Mouse (Mus musculus) heart, embryonic 11.5 days (tissue): Measurements from ENCODE around the gene Ctnnd2. TPM values are rescaled to one million over a fixed set of nuclear protein-coding genes. Genes with fewer than 3 reads are reported as not detected.

Experiments
- ATAC-seq: fragments of 200-750 bp; cut with Nextera tagmentation; replicated peaks from 2 replicates; pipeline ENCODE4 v1.8.0; 2017; ENCODE audit warnings: moderate library complexity; ENCODE audit not compliant: insufficient number of reproducible peaks, low FRiP score, low TSS enrichment
- H3K27ac ChIP-seq: fragments of 300-500 bp; sonication (generic); 2 replicates; pipeline ENCODE4 v1.5.1; 2014; ENCODE audit warnings: mild to moderate bottlenecking, low read depth, low read length
- H3K27me3 ChIP-seq: fragments of 300-500 bp; sonication (generic); 2 replicates; pipeline ENCODE4 v1.6.1; 2014; ENCODE audit warnings: mild to moderate bottlenecking, low read length, mixed read lengths; ENCODE audit not compliant: control insufficient read depth, insufficient read depth
- H3K36me3 ChIP-seq: fragments of 300-500 bp; sonication (generic); 2 replicates; pipeline ENCODE4 v1.6.1; 2014; ENCODE audit warnings: mild to moderate bottlenecking, low read length, moderate library complexity, mixed read lengths; ENCODE audit not compliant: control insufficient read depth, insufficient read depth
- H3K4me1 ChIP-seq: fragments of 300-500 bp; sonication (generic); 2 replicates; pipeline ENCODE4 v1.6.1; 2014; ENCODE audit warnings: low read length; ENCODE audit not compliant: control insufficient read depth, insufficient read depth
- H3K4me2 ChIP-seq: fragments of 300-500 bp; sonication (generic); 2 replicates; pipeline ENCODE4 v1.6.1; 2014; ENCODE audit warnings: mild to moderate bottlenecking, moderate library complexity
- H3K4me3 ChIP-seq: fragments of 300-500 bp; sonication (generic); 2 replicates; pipeline ENCODE4 v1.5.1; 2014; ENCODE audit warnings: low read depth, low read length
- H3K9ac ChIP-seq: fragments of 300-500 bp; sonication (generic); 2 replicates; pipeline ENCODE4 v1.6.1; 2014; ENCODE audit warnings: mild to moderate bottlenecking, low read depth, low read length, moderate library complexity
- H3K9me3 ChIP-seq: fragments of 300-500 bp; sonication (generic); replicated peaks from 2 replicates; pipeline ENCODE4 v1.6.1; 2016; ENCODE audit warnings: low read length; ENCODE audit not compliant: control insufficient read depth
- WGBS: fragments of 180-500 bp; shearing (Covaris S2); extraction: QIAGEN DNeasy Blood & Tissue Kit; methylation state at CpG from one replicate; pipeline ENCODE4 v1.1.7; 2014; ENCODE audit not compliant: insufficient replicate concordance; 5-methylcytosine and 5-hydroxymethylcytosine counted together
- polyA plus RNA-seq: library from polyadenylated mRNA; unstranded; fragments of >200 nt; fragmentation: Nextera tagmentation; extraction: Ambion mirVana; gene quantifications from 2 replicates; pipeline ENCODE4 v1.2.1, GENCODE M21; 2014

The Ctnnd2 gene
- polyA plus RNA-seq, 1 experiment from 2014 or later, result 2.1 TPM

- Histone ChIP-seq H3K4me2 (no peak overlapping the region), H3K36me3 (no peaks in the 10 kb centered on the region), H3K27ac (no peak overlapping the region), H3K9me3 (no peaks in the 10 kb centered on the region), H3K4me1 (no peaks in the 10 kb centered on the region), H3K4me3 (no peak overlapping the region), H3K9ac (no peak overlapping the region), H3K27me3 (no peaks in the 10 kb centered on the region)
- WGBS, result 76% methylated on average over 4 of the region's 4 CpGs
- ATAC-seq, result no peak
Observed at GRCm38 (mm10) chr15:30276691-30277090, 104.3 kb downstream of the Ctnnd2 start.

GRCm38 (mm10) chr15:30278610-30279009 is 106.2 kb downstream of the Ctnnd2 start:
- no peak for ATAC-seq
- no peak overlapping the region for H3K4me2 ChIP-seq
- no peak overlapping the region for H3K9ac ChIP-seq
- H3K36me3 ChIP-seq, result no peaks in the 10 kb centered on the region
- H3K9me3 ChIP-seq, result no peaks in the 10 kb centered on the region
- H3K4me3 ChIP-seq, result no peak overlapping the region
- no peaks in the 10 kb centered on the region for H3K27me3 ChIP-seq
- no peaks in the 10 kb centered on the region for H3K4me1 ChIP-seq
- H3K27ac ChIP-seq, result no peak overlapping the region
- 85% methylated on average over 4 of the region's 4 CpGs for WGBS

- WGBS, result 77% methylated on average over 15 of the region's 15 CpGs
- Histone ChIP-seq H3K4me3 (no peak overlapping the region), H3K9me3 (no peaks in the 10 kb centered on the region), H3K9ac (no peak overlapping the region), H3K4me2 (no peak overlapping the region), H3K27ac (no peak overlapping the region), H3K36me3 (no peaks in the 10 kb centered on the region), H3K27me3 (no peaks in the 10 kb centered on the region), H3K4me1 (no peaks in the 10 kb centered on the region)
- no peak for ATAC-seq
Observed at GRCm38 (mm10) chr15:30285572-30286244, 113.3 kb downstream of the Ctnnd2 start.

GRCm38 (mm10) chr15:30286245-30286642 is 113.9 kb downstream of the Ctnnd2 start:
- no peaks in the 10 kb centered on the region for H3K27me3 ChIP-seq
- no peaks in the 10 kb centered on the region for H3K36me3 ChIP-seq
- H3K4me1 ChIP-seq, result no peaks in the 10 kb centered on the region
- H3K4me2 ChIP-seq, result no peak overlapping the region
- 85% methylated on average over 7 of the region's 7 CpGs for WGBS
- no peak overlapping the region for H3K9ac ChIP-seq
- H3K9me3 ChIP-seq, result no peaks in the 10 kb centered on the region
- no peak overlapping the region for H3K27ac ChIP-seq
- ATAC-seq, result no peak
- H3K4me3 ChIP-seq, result no peak overlapping the region

- Histone ChIP-seq H3K27me3 (no peaks in the 10 kb centered on the region), H3K4me1 (no peaks in the 10 kb centered on the region), H3K36me3 (no peaks in the 10 kb centered on the region), H3K9me3 (peaks cover 3% of the 10 kb centered on the region; the same call in 1 of the 2 replicates), H3K27ac (no peak overlapping the region), H3K9ac (no peak overlapping the region), H3K4me3 (no peak overlapping the region), H3K4me2 (no peak overlapping the region)
- WGBS, result 65% methylated on average over 2 of the region's 2 CpGs
- no peak for ATAC-seq
Observed at GRCm38 (mm10) chr15:30302824-30303223, 130.4 kb downstream of the Ctnnd2 start.

- ATAC-seq, result no peak
- H3K4me3 ChIP-seq, result no peak overlapping the region
- H3K27ac ChIP-seq, result no peak overlapping the region
- no peak overlapping the region for H3K9ac ChIP-seq
- no peaks in the 10 kb centered on the region for H3K27me3 ChIP-seq
- 90% methylated on average over 7 of the region's 7 CpGs for WGBS
- H3K36me3 ChIP-seq, result no peaks in the 10 kb centered on the region
- no peaks in the 10 kb centered on the region for H3K4me1 ChIP-seq
- H3K4me2 ChIP-seq, result no peak overlapping the region
- H3K9me3 ChIP-seq, result no peaks in the 10 kb centered on the region
Observed at GRCm38 (mm10) chr15:30306437-30306836, 134.0 kb downstream of the Ctnnd2 start.

- Histone ChIP-seq H3K4me3 (no peak overlapping the region), H3K27ac (no peak overlapping the region), H3K4me1 (no peaks in the 10 kb centered on the region), H3K9me3 (no peaks in the 10 kb centered on the region), H3K9ac (no peak overlapping the region), H3K27me3 (no peaks in the 10 kb centered on the region), H3K4me2 (no peak overlapping the region), H3K36me3 (no peaks in the 10 kb centered on the region)
- no peak for ATAC-seq
- WGBS, result 45% methylated on average over 2 of the region's 2 CpGs
Observed at GRCm38 (mm10) chr15:30322543-30322942, 150.2 kb downstream of the Ctnnd2 start.

GRCm38 (mm10) chr15:30333336-30334310 is 161.2 kb downstream of the Ctnnd2 start:
- H3K9me3 ChIP-seq, result no peaks in the 10 kb centered on the region
- no peak overlapping the region for H3K9ac ChIP-seq
- H3K27me3 ChIP-seq, result no peaks in the 10 kb centered on the region
- no peak overlapping the region for H3K4me3 ChIP-seq
- H3K4me2 ChIP-seq, result no peak overlapping the region
- H3K36me3 ChIP-seq, result no peaks in the 10 kb centered on the region
- H3K27ac ChIP-seq, result no peak overlapping the region
- 62% methylated on average over 2 of the region's 2 CpGs for WGBS
- H3K4me1 ChIP-seq, result no peaks in the 10 kb centered on the region
- ATAC-seq, result no peak
